Mouse (Mus musculus) adrenal gland, adult (tissue): Measurements from ENCODE around the gene Cd63.

Experiments used
- DNase-seq, 2 experiments: peaks; one replicate each; pipeline ENCODE4 v3.0.0; 2022 to 2023; ENCODE audit warnings: low spot score in 1 of 2; ENCODE audit not compliant: inconsistent age in 2 of 2

Gene Cd63

DNA sequence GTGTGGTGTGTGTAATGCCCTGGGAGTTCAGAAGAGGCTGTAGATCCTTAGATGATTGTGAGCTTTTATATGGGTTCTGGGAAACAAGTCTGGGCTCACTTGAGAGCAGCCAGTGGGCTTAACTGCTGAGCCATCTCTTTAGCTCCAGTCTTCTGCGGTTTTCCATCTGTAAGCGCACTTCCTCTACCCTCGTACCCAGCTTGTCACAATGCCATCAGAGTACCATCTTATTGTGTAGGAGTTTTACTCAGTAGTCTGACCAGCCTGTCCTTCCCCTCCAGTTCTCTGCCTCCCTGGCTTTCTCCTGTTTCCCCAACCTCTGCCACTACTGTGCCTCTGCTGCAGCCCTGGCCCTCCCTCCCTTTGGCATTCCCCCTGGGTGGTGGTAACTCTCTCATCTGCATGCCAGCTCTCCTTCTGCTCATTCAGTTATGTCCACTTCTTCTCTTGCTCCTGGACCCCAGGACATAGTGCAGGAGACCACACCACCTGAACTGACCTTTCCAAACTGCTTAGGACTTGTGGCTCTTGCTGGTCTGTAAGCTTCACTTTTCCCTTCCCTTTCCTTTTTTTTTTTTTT, 1.7 kb downstream of the Cd63 start:
- DNase-seq = no peak

DNA sequence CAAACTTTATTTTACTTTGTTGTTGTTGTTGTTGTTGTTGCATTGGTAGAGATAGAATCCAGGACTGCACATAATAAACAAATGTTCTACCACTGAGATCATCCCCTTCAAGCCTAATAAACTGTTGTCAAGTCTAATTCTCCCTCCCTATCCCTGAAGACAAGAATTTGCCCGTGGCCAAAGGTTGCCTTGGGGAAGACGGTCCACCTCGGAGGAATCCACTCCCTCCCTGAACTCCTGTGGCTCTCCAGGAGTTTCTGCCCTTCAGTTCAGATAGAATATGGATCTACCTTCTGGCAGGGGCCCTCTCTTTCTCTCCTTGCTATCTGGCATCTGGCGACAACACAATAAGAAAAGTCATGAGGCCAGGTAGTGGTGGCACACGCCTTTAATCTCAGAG, 4.0 kb downstream of the Cd63 start:
- no peak for DNase-seq

DNA sequence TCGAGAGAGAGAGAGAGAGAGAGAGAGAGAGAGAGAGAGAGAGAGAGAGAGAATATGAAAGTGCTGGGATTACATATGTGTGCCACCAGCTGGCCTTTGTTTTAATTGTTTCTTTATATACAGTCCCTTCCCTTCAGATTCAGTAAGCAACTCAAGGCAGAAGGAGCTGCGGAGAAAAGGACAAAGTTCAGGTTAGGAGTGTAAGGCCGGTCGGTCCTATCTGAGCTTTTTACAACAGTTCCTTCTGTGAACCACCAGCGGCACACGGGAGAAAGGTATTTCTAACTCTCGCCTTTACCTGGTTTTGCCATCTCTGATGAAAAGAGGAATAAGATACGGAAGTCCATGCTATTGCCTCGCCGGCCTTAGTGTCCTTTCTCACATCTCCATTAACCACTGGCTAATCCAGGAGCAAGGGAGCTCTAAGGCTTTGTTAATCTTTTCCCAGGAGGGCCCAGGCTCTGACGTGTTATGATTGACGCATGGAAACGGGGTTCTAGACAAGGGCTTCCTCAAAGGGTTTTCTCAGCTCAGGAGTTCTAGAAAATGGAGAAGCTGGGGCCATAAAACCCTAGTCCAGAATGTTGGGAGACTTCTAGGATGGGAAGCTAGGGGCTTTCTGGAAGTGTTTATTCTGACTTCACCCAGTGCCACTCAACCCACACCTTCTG, 8.1 kb downstream of the Cd63 start:
- peak in 1 of 2 experiments; percentile 38 for DNase-seq

DNA sequence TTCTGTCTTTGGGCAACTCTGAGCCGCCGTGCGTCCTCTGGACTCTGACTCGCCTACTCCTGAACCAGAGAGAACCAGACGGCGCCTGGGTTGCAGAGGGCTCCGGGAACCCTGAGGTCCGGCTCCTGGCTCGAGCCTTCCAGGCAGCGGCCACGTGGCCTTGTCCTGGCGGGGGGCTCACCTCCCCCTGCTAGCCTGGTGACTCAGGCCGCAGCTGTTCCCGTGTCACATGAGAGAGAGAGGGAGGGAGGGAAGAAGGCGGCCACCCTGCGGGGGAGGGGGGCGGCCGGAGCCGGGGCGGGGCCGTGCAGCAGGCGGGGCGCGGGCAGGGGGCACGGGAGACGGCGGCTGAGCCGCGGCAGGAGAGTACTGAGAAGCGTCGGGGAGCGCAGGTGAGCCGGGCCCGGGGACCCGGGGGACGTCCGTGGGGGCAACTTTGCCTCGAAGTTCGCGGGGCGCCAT, 8.8 kb downstream of the Cd63 start:
- DNase-seq = peak; percentile 95 to 97

DNA sequence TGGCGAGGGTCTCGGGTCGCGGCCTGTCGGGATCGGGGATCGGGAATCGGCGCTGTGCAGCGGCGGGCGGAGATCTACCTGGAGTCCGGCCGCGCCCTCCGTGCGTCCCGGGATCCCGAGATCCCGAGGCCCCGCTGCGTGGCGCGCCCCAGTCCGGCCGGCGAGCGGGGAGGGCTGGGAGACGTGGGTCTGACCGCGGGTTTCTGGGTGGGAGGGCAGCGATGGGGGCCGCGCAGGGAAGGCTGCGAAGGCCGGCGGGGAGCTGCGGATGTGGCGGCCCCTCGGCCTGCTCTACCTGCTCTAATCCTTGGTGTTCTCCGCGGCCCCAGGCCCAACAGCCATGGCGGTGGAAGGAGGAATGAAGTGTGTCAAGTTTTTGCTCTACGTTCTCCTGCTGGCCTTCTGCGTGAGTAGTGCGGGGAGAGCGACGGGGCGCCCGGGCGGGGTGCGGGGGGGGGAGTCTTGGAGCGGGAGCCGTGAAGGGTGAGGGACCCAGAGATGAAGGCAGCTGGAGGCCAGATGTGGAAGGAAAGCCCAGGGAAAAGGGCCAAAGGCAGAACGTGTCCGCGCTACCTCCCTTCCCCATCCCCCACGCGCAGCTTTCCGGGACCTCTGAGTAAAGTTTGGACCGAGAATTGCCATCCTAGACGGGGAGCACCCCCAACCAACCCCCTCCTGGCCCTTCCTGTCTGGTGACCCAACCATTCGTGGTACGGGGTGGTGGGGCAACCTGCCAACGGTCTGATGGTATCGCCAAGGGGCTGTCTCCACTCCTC, 9.5 kb downstream of the Cd63 start:
- DNase-seq = peak; percentile 73 to 86

DNA sequence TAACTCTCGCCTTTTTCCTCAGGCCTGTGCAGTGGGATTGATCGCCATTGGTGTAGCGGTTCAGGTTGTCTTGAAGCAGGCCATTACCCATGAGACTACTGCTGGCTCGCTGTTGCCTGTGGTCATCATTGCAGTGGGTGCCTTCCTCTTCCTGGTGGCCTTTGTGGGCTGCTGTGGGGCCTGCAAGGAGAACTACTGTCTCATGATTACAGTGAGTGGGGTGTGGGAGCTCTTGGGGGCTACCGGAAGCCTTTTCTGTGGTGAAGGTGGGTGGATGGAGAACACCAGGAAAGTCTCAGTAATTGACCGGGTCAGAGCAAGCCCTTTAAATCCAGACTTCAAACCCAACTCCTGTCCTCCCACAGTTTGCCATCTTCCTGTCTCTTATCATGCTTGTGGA, 10.6 kb downstream of the Cd63 start:
- DNase-seq = peak in 1 of 2 experiments; percentile 26

DNA sequence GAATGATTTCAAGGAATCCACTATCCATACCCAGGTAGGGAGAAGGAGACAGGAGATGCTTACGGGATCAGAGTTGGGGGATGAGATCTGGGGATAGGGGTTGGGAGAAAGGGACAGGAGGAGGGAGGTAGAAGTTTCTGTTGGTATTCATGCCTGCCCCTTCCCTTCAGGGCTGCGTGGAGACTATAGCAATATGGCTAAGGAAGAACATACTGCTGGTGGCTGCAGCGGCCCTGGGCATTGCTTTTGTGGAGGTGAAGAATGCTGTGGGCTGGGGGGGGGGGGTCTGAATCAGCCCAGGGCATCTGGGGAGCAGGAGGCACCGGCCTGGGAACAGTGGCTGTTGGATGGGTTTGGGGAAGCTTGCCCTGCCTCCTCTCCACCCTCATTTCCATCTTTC, 11.5 kb downstream of the Cd63 start:
- DNase-seq = no peak

DNA sequence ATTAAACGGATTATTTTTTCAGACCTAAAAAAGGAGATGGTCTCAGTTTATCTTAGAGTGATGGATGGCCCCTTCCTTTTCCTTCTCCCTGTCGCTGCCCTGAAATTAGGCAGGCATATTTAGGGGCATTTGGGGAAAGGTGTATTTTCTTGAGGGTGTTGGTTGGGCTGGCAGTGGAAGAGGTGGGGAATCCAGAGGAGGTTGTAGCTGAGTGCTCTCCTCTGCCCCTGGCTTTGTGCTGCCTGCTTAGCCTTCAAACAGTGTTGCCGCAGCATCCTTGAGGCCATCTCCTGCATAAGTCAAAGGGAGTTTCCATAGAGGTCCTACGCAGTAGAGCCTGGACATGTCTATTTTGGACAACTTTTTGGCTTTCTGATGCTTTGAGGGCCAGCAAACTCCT, 12.0 kb downstream of the Cd63 start:
- no peak for DNase-seq

DNA sequence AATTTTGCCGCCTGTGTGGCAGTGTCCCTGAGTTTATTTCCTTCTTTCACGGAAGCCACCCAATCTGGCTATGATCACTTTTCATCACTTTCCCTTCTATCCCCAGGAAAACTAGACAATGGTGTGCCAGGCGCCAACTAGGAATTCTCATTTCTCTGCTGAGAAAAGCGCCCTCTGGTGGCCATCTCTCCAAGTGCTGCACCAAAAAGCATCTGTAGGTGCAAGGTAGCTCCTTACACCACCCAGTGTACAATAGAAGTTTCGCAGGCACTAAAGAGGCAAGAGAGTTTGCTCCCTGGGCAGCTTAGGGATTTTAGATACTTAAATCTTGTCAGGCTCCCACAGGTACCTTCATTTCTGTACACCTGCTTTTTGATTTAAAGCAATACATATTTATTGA, 12.4 kb downstream of the Cd63 start:
- peak; percentile 87 to 96 for DNase-seq

DNA sequence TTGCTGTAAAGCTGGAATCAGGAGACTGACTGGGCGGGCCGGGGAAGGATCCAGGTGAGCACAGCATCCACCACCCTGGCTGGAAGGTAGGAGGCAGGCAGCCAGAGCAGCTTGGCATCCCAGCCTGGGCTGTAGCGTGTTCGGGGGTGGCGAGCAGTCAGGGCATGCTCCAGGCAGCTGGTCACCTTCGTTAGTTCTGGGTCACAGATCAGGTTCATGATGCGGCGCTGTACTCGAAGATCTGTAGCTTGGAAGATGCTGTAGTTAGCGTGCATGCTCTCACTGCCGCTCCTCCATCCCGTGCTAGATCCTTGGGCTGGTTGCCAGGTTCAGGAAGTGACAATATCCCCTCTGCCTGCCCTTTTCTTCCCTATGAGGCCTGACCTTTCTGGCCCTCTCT, 12.9 kb downstream of the Cd63 start:
- peak in 1 of 2 experiments; percentile 42 for DNase-seq

DNA sequence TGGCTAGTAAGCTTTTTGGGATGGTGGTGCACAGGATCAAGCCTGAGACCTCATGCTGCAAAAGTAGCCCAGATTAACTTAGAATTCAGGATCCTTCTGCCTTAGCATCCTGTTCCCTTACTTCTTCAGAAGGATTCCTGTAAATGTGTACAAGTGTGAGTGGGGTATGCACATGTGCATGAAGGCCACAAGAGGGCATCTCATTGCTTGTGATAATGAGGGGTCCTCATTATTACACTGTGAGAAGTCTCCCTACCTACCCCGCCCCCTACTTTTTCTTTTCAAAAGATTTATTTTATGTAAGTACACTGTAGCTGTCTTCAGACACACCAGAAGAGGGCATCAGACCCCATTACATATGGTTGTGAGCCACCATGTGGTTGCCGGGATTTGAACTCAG, 14.8 kb downstream of the Cd63 start:
- DNase-seq = no peak

DNA sequence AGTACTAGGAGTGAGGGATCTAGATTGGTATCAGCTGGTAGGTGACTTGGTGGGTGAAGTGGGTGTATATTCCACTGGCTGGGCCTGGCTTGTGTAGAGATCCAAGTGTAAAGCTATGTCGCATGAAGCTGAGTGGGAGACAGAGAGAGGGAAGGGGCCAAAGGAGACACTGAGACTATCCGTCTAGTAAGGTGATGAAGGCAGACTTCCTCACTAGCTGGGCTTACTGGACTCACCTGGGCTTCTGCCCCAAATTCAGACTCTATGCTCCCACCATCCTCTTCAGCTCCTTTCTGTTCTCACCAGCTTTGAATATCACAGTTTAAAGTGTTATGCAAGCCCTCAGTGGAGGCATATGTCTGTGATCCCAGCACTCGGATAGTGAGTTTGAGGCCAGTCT, 15.9 kb downstream of the Cd63 start:
- no peak for DNase-seq

DNA sequence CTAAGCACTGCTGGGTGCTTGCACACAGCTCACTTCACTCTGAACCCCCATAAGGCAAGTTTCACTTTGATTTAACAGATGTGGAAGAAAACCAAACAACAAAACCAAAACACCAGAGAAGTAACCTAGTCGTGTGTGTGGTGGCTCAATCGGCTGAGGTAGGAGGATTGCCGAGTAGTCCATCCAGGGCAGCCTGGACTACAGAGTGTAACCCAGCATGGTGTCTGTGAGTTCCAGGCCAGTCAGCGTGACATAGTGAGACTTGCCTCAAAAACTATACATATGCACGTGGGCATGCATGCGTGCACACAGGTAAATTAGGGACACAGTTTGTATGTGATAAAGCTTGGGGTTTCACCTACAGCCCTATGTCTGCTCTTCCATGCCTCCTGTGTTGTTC, 16.6 kb downstream of the Cd63 start:
- DNase-seq = no peak

DNA sequence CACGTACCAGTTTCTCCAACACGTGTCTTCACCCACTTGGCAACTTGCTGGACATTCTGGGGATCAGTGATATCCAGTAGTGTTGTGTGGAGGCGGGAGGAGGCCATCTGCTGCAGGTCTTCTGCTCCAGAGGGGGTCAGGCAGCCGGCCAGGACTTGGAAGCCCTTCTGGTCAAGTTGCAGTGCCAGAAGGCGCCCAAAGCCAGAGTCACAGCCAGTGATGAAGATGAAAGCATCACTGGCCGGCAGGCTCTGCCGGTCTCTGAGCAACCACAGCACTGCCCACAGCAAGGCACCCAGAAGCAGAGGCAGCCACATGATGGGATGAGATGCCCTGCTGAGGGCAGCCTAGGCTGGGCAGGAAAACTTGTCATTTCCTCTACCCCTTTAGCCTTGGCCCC, 17.5 kb downstream of the Cd63 start:
- DNase-seq = peak; percentile 45 to 59

DNA sequence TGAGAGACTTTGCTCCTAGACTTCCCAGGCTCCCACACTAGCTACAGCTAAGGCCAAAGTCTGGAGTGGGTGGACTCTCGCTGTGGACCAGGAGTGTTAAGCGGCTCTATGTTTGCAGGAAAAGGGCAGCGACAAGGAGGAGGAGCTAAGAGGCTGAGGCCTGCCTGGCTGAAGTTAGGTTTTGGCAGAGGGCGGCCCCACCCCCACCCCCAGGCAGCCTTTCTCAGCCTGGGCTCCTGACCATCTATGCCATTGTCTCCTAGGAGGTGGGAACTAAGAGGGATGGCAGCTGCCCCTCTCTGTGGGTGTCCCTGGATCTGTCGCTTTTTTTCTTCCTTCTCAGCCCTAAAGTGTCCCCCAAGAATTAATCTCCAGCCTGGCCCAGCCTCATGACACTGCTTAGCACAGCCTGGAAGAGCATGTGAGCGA, 18.4 kb downstream of the Cd63 start:
- peak; percentile 29 to 57 for DNase-seq

DNA sequence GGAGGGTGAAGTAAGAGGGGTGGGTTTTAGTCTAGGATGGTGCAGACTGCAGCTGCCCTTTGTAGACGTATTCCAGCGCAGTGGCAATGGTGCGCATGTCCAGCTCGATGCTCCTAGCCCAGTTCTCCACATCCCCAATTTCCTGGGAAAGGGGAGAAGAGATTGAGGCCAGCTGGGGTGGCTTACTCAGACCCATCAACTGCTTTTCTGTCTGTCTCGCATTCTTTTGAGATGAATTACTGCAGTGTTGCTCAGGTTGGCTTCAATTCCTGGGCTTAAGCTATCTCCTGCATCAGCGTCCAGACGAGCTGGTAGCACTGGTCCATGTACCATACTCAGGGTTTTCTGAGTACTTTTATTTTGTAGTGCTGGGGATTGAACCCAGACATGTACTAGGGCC, 19.2 kb downstream of the Cd63 start:
- DNase-seq = no peak

DNA sequence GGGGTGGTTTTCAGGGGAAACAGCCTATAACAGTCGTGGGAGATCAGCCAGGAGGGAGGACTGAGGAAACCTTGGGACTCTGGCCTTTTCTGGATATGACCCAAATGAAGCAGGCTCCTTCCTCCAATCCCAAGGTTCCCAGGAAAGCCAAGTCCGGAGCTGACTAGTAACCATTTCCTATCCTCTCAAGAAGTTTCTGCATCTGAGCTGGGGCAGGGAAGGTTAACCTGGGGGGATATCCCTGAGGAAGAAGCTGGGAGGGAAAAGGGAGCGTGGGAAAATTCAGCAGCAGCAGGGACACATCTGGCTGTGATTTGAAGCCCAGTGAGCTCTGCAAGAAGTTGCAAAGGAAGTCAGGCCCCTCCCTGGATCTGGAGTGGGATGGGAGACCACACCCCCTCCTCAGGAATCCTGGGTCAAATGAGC, 20.0 kb downstream of the Cd63 start:
- DNase-seq = peak; percentile 37 to 77

DNA sequence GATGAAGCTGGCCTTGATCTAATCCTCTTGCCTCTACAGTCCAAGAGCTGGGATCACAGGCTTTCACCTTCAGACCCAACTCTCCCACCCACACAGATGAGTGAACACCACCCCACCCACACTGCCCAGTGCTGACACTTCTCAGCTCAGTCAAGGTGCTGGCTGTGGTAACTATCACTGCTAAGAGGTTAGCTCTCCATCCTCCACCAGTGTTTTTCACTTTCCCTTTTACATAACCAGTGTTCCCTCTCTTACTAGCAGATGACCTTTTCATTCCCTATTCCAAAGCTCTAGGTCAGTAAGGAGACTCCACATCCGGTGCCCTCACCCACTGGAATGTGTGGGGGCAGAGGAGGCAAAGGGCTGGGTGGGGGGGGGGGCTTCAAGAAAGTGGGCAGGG, 20.5 kb downstream of the Cd63 start:
- peak in 1 of 2 experiments; percentile 26 for DNase-seq

DNA sequence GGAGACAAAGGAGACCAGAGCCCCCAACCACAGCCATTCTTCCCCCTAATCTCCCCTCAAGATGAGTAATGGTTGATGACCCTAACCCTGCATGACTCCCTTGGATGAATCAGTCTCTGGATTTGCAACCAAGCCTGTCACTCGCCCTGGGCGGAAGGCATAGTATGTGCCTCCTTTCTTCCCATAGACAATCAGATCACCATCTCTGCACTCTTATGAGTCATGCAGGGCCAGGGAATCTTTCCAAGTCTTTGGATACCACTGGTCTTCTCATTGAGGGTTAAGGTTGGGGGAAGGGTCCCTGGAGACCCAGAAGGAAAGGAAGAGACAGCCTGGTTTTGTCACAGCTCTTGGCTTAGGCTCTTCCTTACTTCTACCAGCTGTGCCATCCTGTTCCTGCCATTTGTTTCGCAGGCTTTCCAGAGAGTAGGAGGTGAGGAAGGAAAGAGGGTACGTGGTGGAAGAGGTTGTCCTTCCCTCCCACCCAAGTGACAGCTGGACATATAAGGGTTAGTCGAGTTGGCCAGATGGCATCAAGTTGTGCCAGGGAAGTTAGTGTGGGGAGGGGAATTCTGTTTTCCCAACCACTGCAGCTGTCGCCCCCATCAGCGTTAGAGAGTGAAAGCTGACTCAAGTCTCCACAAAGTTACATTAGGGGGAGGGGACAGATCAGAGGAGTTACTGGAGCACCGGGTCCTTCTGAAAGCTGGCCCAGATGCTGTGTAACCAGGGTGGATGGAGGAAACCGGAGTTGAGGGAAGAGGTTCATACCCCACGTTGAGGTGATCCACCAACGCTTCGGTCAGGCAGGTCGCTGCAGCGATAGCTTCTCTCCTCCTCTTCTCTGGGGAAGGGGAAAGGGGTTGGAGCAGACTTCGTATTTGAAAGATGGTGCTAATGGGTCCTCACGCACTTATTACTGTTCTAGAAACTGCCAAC, 21.4 kb downstream of the Cd63 start:
- peak; percentile 80 to 86 for DNase-seq

DNA sequence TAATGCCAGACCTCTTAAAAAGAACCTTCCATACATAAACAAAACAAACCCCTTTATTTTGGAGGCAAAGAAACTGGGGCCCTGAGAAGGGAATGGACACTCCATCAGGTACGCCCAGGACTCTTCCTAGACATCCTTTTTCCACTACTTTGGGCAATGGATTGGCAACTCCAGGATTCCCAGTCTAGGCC, 21.9 kb downstream of the Cd63 start, which contains the start of gene Rdh5:
Gene Rdh5 (minus strand): TSS at position 67 of the 191 bp plus-strand sequence.
- DNase-seq = no peak

DNA sequence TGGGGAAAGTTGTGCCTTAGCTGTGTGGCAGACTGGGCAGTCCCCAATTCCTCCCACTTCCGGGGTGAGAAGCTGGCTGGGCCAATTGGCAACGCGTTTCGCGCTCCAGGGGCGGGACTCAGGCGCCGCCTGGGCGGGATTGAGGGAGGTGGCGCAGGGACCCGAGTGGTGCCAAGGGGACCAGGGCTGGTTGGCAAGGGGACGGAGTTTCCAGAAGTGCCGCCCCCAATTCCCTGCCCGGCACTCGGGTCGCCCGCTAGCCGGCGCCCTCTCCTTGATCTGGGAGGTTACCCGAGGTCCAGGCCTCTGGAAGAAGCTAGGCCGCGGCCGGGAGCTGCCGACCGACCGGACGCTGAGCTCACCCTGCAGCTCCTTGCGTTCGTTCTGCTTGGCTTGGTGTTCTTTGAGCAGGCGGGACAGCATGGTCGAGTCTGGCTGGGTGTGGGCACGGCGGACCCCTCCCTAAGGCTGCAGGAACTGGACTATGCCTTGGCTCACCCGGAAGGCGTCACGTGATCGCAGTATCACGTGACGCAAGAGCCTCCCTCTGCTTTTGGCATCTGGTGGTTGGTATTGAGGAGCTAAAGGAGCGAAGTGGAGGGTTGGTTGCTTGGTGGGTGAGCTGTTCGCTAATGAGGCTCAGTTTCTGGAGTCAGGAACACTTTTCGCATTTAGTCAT, 22.4 kb downstream of the Cd63 start:
- peak; percentile 98 to 99 for DNase-seq
